Mouse (Mus musculus): ENCODE data around the gene Btbd9.

DNA sequence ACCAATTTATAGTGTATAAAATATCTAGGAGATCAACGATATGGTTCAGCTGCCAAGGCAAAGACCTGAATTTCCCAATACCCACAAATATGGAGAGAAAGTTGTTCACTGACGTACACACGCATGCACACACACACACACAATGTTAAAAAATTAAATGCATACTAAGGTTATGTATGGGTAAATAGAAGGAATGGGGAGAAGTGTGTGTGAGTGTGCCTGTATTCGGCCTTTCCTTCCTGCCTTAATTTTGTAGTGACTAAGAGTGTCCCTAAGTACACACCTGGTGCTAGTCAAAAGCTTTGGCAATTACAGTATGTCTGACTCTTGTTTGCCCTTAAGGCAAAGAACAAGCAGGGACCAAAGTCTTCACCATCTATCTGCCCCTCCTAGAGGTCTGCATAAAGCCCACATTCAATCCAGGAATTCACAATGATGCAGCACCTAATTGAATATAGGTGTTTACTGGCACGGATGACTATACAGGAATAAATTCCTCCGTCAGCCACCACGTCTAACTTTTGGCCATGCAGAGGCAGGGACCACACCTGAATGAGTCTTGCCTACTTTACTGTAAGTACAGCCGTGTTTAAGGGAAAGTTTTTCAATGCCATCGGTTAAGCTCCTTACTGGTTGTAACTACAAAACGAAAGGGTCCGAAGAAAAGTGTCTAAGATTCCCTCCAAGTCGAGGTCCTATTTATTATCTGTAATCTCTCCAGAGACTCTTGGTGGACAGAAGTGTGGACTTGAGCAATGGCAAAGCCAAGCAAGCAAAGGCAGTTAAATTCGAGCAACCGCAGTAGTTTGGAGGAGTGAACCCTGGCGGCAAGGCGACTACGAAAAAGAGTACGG is 35.2 kb upstream of the Btbd9 start:
- TF ChIP-seq ZC3H11A (IDR thresholded peaks at IDR 0.05; ENCODE audit: borderline replicate concordance, low read depth, low read length) (no peak), ZNF384 (IDR thresholded peaks at IDR 0.05; ENCODE audit: low read depth, low read length) (no peak)
